Mouse (Mus musculus): ENCODE measurements around the gene Gm3448. TPM values are rescaled to one million over a fixed set of nuclear protein-coding genes. Genes with fewer than 3 reads are reported as not detected.
"Not testable (repeated sequence)": the region's sequence is repeated elsewhere in the genome, so short reads cannot be mapped to it uniquely, and the experiment has no call there.

Gene Gm3448
- total RNA-seq (2021), result under 1 TPM; 0.79 to 0.89 TPM
- long read RNA-seq, experiment 1, partial matches to known transcripts, result 1 of 49 reads
- long read RNA-seq, experiment 1, other reads (novel, unspliced or antisense), result 48 of 49 reads
- long read RNA-seq, experiment 2, partial matches to known transcripts, result 2 of 70 reads
- long read RNA-seq, experiment 2, other reads (novel, unspliced or antisense), result 68 of 70 reads

DNA sequence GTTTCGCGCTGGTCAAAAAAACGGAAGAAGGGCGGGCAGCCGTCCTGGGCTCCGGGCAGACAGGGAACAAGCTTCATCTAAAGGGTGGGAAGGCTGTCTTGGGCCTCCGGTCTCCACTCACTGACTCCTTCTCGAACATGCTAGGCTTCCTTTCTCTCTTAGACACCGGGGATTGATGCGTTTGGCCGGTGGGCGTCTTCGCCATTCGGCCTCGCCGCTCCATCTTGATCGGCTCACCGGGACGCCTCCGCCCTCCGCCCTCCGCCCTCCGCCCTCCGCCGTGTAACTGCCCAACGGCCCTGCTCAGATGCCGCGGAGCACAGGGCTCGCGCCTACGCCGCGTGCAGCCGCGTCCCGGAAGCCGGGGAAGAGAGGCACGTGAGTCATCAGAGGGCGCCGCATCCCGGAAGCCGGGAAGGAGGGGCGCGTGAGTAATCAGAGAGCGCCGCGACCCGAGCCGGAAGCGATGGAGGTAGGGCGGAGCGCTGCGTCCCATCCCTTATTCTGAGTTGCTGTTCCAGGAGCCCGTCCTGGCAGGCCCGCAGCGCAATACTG is at the start of gene Gm3448, which contains the start of the genes Ermard and Tcte3:
Gene Gm3448 (minus strand): TSS at position 363 of the 555 bp plus-strand sequence.
Gene Ermard (plus strand): TSS at position 34 of the 555 bp plus-strand sequence.
Gene Tcte3 (minus strand): TSS at position 314 of the 555 bp plus-strand sequence.
- DNase-seq; intact Hi-C loops (cut with DNase I): not testable (repeated sequence)

DNA sequence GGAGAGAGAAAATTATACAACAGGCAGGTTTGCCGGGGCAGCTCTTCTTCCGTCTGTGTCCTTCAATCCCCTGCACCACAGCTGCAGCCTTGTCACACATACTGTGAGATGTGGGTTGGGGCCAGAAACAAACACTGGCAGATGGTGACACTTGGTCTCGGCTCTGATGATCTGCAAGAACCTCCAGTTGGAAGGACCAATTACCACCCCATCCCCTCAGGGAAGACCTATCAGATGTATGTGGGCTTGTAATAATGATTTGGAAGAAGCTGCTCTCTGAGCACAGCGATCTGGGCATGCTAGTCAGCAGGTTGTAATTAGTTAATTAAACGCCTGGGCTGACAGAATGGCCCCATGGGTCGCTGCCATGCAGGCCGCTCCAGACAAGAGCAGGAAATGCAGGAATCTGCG is 47.3 kb upstream of the Gm3448 start:
- DNase-seq, result no peak
- intact Hi-C loops (cut with DNase I), result no loop called here

DNA sequence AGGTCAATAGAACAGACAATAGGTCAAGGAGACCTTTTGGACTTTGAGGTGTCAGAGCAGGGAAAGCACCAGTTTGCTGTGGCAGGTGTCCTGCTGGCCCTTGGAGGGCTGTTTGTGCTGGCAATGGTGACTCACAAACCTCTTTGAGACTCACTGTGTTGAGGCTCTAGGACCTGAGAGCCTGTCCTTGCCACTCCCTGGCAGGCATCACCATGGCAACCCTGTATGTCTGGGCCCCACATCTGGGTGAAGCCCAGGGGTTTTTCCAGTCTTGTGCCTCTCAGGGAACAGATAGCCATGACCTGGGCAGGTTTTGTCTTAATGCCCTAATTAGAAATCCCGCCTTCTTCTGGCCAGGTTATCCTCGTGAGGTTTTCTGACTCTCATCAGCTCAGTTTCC is 46.8 kb upstream of the Gm3448 start:
- DNase-seq, result no peak
- intact Hi-C loops (cut with DNase I), result no loop called here

DNA sequence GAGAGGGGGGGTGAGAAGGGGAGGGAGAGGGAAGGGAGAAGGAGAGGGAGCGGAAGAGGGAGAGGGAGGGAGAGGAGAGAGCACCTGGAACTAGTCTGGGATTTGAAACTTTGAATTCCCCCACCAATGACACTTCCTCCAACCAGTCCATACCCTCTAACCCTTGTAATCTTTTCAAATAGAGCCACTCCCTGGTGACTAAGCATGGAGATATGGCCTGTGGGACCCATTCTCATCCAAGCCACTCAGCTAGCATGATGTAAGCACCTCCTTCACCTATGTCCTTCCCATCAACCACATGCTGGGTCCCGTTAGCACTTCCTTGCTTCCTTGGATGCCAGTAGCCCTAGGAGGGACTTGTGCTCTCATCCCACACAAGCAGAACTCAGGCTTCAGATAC is 43.7 kb upstream of the Gm3448 start:
- intact Hi-C loops (cut with DNase I), result no loop called here
- DNase-seq, result no peak

GRCm38 (mm10) chr17:15084226-15084848 is 43.0 kb upstream of the Gm3448 start:
- DNase-seq, result no peak
- intact Hi-C loops (cut with DNase I), result no loop called here

GRCm38 (mm10) chr17:15077536-15077935 is 36.2 kb upstream of the Gm3448 start:
- DNase-seq, result no peak
- intact Hi-C loops (cut with DNase I), result no loop called here

DNA sequence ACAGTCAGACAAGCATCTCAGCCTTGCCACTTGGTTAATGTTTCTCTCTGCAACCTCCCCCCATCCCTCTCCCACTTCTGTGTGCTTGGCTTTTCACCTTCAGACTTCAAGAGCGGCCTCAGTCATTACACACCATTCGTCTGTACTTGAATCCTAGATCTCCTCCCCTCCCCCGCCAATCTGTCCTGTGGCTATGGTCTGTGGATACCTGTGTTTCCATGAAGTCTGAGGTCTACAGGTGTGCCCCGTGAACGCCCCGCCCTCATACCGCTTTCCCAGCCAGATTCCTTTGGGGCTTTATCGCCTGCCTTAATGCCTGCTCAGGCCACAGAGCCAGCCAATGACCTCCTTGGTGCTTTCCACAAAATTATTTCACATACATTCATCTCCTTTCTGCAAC is 33.7 kb upstream of the Gm3448 start:
- DNase-seq, result no peak
- intact Hi-C loops (cut with DNase I), result no loop called here

- no peak for DNase-seq
- intact Hi-C loops (cut with DNase I), result no loop called here
Observed at GRCm38 (mm10) chr17:15072211-15072610, 30.9 kb upstream of the Gm3448 start.

DNA sequence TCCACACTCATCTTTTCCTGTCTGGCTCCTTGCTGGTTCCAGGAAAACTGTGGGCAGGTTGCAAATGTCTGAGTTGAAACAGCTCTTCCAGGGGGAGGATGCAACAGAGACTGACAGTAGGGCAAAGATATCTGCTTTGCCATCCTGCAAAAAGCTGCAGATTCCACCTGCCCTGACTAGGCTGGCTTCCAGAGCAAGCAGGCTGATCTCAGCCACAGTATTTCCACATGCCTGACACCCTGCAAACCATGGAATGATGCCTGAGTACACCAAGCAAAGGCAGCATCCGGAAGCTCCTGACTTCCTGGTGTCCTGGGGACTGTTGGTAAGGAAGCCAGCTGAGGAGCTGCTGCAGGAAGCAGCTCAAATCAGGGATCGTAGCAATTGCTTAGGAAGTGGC is 27.8 kb upstream of the Gm3448 start:
- intact Hi-C loops (cut with DNase I), result loop anchor here (5.0 kb wide), 2 partner anchors 113 to 328 kb away; partner anchors contain the start of gene Fam120b
- DNase-seq, result no peak

DNA sequence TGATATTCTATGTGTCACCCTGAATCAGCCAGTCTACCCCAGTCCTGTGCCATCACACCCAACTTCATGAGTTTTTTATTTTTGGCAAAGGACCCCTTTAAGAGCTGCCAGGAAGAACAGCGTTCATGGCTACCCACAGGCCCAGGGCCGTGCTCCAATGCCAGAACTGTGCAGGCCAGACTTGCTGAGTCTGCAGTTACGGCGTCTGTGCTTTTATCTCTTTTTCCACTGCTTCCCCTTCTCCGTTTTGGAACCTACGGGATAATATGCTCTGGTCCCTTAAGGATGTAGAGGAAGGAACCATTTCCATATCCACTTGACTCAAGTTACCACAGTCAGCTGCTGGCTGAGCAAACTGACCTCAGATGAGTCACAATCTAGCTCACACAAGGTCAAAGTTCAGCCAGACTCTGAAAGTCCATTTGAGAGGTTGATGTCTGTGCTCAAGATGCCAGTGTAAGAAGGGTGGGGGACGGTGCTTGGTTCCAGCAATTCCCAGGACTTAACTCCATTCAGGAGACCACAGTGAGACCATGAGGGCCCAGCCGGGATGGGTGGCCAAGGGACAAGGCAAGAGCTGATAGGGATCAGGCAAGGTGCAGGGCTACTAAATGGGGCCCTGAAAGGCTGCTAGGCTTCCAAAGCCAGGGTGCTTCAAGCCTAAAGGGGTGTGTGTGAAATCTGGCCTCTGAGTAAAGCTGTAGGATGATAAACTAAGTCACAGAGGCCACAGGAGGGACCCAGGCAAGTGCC is 26.9 kb upstream of the Gm3448 start:
- intact Hi-C loops (cut with DNase I), result loop anchor here (5.0 kb wide), 2 partner anchors 114 to 329 kb away; partner anchors contain the start of gene Fam120b
- no peak for DNase-seq

DNA sequence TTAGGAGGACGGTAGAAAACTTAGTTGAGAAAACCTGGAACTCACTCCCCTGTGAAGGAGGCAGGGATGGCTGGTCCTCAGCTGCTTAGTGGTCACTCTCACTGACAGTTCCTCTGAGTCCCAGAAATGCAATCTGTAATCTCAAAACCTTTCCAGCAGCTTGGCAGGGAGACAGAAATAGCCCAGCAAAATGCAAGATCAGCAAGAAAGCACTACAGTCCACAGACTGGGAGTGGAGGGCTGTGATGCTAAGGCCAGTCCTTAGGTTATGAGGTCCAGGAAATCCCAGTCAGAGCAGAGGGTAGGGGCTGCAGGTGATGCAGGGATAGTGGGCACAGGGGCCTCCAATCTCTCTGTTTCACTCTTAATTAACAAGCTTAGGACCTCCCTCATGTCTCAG is 25.6 kb upstream of the Gm3448 start:
- intact Hi-C loops (cut with DNase I), result loop anchor here (2.0 to 5.0 kb wide), 3 partner anchors 115 to 400 kb away; partner anchors contain the start of gene Fam120b
- no peak for DNase-seq

DNA sequence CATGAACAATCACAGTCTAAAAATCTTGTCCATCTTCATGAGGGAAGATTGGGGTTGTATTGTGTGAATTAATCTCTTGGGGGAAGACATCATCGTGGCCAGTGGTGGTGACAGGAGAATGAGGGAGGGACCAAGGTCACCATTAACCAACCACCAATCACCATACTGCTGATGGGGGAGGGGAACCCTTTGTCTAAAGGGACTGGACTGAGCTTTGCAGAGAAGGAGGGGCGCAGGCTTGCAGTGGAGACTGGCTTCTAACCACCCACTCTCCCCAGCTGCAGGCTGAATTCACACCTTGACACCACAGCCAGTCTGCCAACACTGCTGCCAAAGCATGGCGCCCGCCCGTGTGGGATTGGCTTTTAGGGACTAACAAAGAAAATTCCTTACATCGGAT is 24.7 kb upstream of the Gm3448 start:
- no peak for DNase-seq
- intact Hi-C loops (cut with DNase I), result loop anchor here (2.0 to 5.0 kb wide), 3 partner anchors 116 to 401 kb away; partner anchors contain the start of gene Fam120b

DNA sequence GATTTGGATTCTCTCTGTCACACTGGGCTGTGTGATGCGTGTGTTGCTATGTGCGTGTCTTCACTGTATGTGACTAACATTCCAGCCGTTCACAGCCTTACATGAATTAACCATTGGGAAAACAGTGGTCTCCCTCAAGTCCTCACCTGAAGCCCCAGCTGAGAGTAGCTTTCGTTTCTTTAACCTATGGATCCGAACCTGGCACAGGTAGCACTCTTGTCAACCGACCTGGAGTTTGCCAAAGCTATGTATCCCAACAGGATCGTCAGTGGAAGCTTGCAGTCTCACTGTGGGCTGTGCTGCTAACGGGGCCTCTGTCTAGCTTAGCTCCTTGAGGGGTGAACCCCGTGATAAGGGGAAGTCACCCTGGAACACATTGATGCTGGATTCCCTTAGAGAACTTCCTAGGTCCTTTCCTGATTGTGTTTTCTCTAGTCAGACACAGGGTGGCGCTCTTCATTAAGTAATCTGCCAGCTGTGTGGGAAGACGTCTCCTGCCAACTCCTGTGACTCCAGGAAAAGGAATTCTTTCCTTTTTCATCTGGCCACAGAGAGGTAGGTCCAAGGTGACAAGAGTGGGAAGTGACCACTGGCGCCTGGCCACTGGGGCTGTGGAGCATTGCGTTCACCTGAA is 24.2 kb upstream of the Gm3448 start:
- peak; percentile 40 to 46 for DNase-seq
- intact Hi-C loops (cut with DNase I), result loop anchor here (2.0 to 5.0 kb wide), 3 partner anchors 117 to 401 kb away; partner anchors contain the start of gene Fam120b

- intact Hi-C loops (cut with DNase I), result no loop called here
- no peak for DNase-seq
Observed at GRCm38 (mm10) chr17:15060356-15060755, 19.0 kb upstream of the Gm3448 start.

DNA sequence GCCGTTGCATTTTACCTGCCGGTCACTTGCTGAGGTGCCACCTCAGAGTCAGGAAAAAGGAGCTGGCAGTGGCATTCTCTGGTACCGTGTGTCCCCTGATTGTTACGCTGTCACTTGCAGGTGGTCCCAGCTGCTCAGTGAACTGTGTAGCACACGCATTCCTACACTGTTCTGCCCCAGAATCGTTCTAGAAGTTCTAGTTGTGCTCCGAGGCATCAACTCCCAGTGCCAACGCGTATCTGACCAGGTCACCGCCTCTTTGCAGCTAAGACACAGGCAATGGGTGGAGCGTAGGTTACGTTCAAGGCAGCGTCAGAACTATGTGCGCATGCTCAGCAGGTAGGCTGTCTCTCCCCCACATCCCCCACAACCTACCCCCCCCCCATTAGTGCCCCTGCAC is 18.3 kb upstream of the Gm3448 start:
- DNase-seq, result no peak
- intact Hi-C loops (cut with DNase I), result no loop called here

GRCm38 (mm10) chr17:15058161-15058591 is 16.8 kb upstream of the Gm3448 start:
- DNase-seq, result no peak

DNA sequence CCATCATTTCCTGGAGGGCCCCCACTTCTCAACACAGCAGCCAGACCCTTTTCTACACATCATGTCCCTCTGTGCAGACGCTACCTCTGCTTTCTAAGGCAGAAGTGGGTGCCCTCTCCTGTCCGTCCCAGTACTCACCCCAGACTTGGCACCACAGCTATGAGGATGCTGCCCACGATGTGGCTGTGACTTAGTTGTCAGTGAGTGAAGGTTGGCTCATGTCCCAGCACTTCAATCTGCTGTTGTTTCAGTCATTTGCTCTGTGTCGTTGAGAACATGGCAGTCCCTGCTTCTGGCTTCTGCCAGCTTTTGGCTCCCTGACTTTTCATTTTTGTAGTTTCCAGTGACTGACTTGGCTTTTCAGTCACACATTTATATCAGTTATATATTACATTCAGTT is 14.6 kb upstream of the Gm3448 start:
- no peak for DNase-seq
- intact Hi-C loops (cut with DNase I), result no loop called here

More at GRCm38 (mm10) chr17:15058161-15058591, 16.8 kb upstream of the Gm3448 start:
- intact Hi-C loops (cut with DNase I), result no loop called here

DNA sequence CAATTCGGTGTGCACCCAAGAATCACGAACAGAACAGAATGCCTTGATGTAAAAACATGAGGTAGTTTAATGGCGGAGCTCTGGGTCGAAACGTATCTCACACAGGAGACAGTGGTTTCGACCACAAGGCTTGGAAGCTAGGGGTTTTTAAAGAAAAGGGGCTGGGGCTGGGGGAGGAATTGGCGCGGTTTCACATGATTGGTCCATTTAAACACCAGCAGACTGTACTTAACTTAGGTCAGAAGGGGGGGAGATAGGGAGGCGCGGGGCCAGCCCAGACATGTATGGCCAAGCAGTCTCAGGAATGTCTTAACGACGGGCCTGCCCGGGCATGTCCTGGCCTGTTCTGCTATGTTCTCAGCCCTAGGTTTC is 12.5 kb upstream of the Gm3448 start:
- peak in 1 of 2 experiments; percentile 12 for DNase-seq
- intact Hi-C loops (cut with DNase I), result not testable (repeated sequence)

DNA sequence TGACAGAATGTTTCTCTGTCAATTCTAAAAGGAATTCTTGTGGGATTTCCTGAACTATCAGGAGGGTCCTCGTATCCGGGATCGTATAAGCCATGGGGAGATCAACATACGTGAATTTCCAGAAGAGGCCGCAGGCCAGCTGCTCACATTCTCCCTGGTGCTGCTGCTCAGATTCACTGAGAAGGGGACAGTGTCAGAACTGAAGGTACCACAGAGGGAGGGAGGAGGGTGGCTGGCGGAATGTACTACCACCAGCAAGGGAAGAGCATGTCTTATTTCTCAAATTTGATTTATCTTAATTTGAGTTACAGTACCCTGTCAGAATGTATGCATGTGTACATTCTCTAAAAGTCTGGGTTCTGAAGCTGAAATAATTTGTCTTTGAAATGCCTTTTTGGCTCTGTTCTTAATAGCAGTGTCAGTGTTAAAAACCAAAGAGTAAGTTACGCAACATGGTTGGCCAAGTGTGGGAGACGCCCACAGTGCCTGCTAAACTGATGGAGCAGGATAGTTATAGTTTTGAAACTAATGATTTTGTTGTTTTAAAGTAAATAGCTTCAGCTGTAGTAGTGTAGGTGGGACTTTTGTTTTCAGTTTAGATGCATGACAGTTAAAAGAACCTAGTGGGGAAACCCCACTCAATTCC is 12.0 kb upstream of the Gm3448 start:
- intact Hi-C loops (cut with DNase I); DNase-seq: not testable (repeated sequence)

- intact Hi-C loops (cut with DNase I), result not testable (repeated sequence)
Observed at GRCm38 (mm10) chr17:15052766-15053165, 11.4 kb upstream of the Gm3448 start.

More at GRCm38 (mm10) chr17:15052766-15053165, 11.4 kb upstream of the Gm3448 start:
- DNase-seq, result not testable (repeated sequence)
